Mouse (Mus musculus): Measurements from ENCODE around the gene B4galt2. TPM values are rescaled to one million over a fixed set of nuclear protein-coding genes. Genes with fewer than 3 reads are reported as not detected.

Gene B4galt2
- polyA plus RNA-seq (2014; fragmentation: Illumina TruSeq; extraction: RNeasy Lipid Tissue Mini Kit (QIAGEN cat#74804); ENCODE audit: low read depth, low replicate concordance): not detected

DNA sequence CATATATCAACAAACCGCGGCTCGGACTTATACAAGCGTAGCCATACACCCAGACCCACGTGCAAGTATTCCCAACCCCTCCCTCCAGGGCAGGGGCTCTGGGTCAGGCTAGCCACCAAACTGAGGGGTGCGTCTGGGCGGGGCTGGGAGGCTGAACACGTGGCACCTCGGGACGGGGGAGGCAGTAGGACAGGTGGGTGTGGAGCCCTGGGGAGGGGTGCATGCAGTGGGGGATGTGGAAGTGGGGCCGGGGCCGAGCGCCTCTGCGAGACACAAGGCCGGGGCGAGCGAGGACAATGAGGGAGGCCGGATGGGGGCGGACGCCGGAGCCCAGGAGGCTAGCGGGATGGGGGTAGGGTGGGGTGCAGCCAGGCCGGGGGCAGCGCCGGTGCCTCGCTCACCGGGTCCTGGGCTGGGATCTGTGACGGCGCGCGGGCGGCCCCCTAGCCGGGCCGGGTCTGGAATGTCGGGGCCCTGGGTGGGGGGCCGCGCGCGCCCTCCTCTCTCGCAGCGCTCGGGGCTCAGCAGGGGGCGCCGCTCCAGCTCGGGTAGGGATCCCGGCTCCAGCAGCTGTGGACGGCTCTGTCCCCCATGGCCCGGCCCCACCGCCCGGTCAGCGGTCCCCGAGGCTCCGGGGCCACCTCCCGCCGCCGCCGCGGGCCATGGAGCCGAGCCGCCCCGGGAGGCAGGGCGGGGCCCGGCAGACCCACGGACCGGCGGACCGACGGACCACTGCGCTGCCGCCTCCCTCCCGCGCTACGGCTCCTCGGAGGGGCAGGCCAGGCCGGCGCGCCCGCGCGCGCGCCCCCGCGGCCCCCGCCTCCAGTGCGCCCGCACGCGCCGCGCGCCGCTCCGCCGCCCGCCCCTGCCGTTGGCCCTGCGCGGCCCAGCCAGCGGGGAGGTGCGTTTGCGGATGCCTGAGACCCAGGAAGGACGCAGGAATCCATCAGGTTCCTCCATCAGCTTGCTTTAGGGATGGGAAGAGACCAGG, at the start of gene B4galt2:
Gene B4galt2, minus strand, starts transcription at position 787 of the 991 bp plus-strand sequence.

DNA sequence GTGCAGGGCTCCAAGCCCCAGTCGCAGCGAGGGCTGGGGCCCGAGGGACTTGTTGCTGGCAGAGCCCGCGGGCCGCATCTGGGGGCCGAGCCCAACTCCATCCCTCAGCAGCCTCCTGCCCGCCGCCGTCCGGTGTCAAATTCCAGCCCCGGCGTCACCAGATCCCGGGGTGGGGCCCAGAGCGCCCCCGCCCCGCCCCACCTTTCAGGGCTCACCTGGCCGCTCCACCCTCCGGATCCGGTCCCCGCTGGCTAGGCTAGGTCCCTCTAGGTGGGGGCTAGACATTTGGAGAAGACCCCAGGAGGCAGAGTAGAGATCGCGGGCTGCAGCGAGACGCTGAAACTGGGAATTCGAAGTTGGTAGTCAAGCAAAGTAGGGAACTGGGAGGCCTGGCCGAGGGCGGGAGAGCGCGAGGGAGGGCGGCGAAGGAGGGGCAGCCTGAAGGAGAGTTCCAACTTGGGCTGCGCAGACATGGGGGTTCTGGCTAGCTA, 46.1 kb upstream of the B4galt2 start, which contains the start of gene Artn:
Gene Artn, minus strand, starts transcription at position 373 of the 491 bp plus-strand sequence.

DNA sequence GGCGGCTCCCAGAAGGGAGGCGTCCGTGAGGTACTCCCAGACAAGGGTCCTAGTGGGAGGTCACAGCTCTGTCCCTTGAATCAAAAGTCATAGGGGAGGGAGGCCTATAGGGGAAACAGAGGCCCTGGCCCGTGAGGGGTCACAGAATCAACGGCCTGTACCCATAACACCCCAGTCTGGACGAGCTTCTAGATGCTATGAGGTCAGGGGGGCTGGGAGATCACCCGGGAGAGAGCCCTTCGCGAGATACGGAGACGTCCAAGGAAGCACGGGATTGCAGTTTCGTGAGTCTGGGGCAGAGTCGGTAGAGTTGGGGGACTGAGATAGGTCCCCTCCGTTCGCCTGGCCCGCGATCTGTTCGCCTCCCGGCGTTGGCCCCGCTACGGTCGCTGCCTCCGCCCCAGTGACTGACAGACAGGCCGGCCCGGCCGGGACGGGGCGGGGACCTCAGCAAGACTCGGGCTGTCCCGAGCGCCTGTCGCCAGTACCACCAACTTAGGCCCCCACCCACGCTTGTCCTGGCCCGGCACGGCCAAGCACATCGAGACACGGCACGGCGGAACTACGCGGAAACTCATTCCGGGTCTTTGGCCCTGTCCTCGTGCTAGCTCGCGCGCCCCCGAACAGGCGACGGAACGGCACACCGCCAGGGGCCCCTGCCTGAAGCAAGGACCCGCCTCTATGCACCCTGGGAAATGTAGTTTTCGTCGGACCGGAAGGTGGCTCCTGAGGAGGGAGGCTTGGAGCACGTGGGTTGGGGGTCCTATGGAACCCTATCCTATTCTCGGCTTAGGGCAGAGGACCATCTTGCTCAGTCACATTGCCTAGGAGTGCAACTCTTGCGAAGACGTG, 31.5 kb upstream of the B4galt2 start, which contains the start of gene Ipo13:
Gene Ipo13, minus strand, starts transcription at position 409 of the 852 bp plus-strand sequence.

DNA sequence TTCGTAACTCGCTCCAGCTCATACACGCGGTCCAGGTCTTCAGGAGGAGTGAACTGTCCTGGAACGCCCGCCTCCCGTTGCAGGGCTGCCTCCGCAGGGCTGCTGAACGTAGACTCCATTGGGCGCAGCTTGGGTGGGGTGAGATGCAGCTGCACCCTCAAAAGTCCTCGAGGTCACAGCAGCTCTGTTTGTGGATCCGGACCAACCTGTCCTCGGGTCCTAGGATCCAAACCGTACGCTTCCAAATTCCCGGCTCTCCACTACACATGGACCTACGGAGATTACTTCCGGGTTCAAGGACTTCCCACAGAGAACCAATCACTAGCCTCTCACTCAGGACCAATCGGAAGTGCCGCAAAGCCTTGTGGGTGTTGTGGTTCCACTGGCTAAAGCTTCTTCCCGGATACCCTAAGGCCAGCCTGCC, 8.5 kb upstream of the B4galt2 start, which contains the start of gene Dph2:
Gene Dph2, minus strand, starts transcription at position 295 of the 424 bp plus-strand sequence.

DNA sequence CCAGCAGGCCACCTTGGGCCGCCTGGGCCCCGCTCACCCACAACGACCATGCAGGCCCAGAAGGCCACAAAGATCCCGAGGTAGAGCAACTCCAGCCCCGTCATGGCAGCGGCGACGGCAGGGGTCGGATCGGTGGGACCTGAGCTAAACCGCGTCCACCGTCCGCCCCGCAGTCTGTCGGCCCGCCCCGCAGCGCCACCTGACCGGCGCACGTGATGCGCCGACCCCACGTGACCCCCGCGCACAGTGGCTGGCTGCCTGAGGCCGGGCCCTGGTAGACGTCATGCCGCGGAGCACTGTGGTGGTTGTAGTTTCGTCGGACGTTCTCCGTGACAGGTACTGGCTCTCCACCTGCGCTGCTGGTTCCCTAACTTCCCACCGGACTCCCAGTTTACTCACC, 3.8 kb upstream of the B4galt2 start, which contains the start of gene Atp6v0b:
Gene Atp6v0b, minus strand, starts transcription at position 201 of the 400 bp plus-strand sequence.

DNA sequence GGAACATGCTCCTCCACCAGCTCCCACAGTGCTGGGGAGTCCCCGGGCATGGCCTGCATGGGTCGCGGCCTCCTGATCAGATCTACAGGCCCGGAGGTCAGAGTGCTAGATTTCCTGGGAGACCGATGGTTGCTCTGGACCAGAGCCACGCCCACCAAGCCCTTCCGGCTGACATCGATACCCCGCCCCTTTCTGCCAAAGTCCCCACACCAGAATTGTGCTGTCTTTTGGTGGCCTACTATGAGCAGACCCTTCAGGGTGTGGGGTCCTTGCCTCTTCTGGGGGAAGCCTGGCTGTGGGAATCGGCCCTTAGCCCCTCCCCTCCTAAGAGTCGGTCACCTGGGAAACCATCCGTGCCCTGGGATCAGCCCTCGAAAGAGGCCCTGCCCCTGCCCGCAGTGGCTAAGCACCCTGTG, 10.8 kb downstream of the B4galt2 start, which contains the start of gene Ccdc24:
Gene Ccdc24, minus strand, starts transcription at position 87 of the 416 bp plus-strand sequence.

DNA sequence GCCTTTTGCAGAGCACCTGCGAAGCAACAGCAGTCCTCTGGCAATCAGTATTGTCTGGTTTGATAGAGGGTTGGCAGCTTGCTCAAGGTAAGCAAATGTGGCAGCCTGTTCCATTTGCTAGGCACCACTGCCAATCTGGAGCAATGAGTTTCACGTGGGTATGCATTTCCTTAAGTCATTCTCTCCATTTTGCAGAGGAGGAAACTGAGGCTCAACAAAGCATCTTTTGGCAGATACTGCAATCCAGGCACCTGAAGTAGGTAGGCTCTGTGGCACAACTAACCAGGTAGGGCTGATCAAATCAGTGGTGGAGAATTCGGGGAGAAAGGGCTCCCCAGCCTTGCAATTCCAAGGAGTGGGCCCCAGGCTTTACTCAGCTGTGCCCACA, 48.8 kb downstream of the B4galt2 start, which contains the start of gene Slc6a9:
Gene Slc6a9, plus strand, starts transcription at position 50 of the 388 bp plus-strand sequence.

Other genes with a start within 250 kb of the B4galt2 start
- 0.57 TPM for gene Dmap1, start 201.2 kb downstream of the B4galt2 start, polyA plus RNA-seq (2014; fragmentation: Illumina TruSeq; extraction: RNeasy Lipid Tissue Mini Kit (QIAGEN cat#74804); ENCODE audit: low read depth, low replicate concordance)
- not detected for gene Gm12845, start 159.1 kb downstream of the B4galt2 start, polyA plus RNA-seq (2014; fragmentation: Illumina TruSeq; extraction: RNeasy Lipid Tissue Mini Kit (QIAGEN cat#74804); ENCODE audit: low read depth, low replicate concordance)
- not detected for gene Klf17, start 117.8 kb downstream of the B4galt2 start, polyA plus RNA-seq (2014; fragmentation: Illumina TruSeq; extraction: RNeasy Lipid Tissue Mini Kit (QIAGEN cat#74804); ENCODE audit: low read depth, low replicate concordance)
- 1.7 TPM for gene Slc6a9, start 49.0 kb downstream of the B4galt2 start, polyA plus RNA-seq (2014; fragmentation: Illumina TruSeq; extraction: RNeasy Lipid Tissue Mini Kit (QIAGEN cat#74804); ENCODE audit: low read depth, low replicate concordance)
- not detected for gene Ccdc24, start 10.9 kb downstream of the B4galt2 start, polyA plus RNA-seq (2014; fragmentation: Illumina TruSeq; extraction: RNeasy Lipid Tissue Mini Kit (QIAGEN cat#74804); ENCODE audit: low read depth, low replicate concordance)
- 79.8 TPM for gene Atp6v0b, start 3.8 kb upstream of the B4galt2 start, polyA plus RNA-seq (2014; fragmentation: Illumina TruSeq; extraction: RNeasy Lipid Tissue Mini Kit (QIAGEN cat#74804); ENCODE audit: low read depth, low replicate concordance)
- 2.6 TPM for gene Dph2, start 8.5 kb upstream of the B4galt2 start, polyA plus RNA-seq (2014; fragmentation: Illumina TruSeq; extraction: RNeasy Lipid Tissue Mini Kit (QIAGEN cat#74804); ENCODE audit: low read depth, low replicate concordance)
- gene Ipo13, start 31.5 kb upstream of the B4galt2 start, polyA plus RNA-seq (2014; fragmentation: Illumina TruSeq; extraction: RNeasy Lipid Tissue Mini Kit (QIAGEN cat#74804); ENCODE audit: low read depth, low replicate concordance): 1.6 TPM
- gene Artn, start 46.3 kb upstream of the B4galt2 start, polyA plus RNA-seq (2014; fragmentation: Illumina TruSeq; extraction: RNeasy Lipid Tissue Mini Kit (QIAGEN cat#74804); ENCODE audit: low read depth, low replicate concordance): 1.5 TPM